Mouse (Mus musculus) telencephalon, adult 2 months (tissue): ENCODE results near the gene Orc5.
"Not testable (repeated sequence)": the region's sequence is repeated elsewhere in the genome, so short reads cannot be mapped to it uniquely, and the experiment has no call there.

Experiments used
- DNase-seq: peaks from one replicate; pipeline ENCODE4 v3.0.0-alpha.2; 2011; ENCODE audit warnings: low read depth, low spot score

Orc5 gene

GRCm38 (mm10) chr5:22536695-22537094 lies 13.5 kb downstream of the Orc5 start:
- no peak for DNase-seq

- no peak for DNase-seq
Measured at GRCm38 (mm10) chr5:22532571-22532970, 17.7 kb downstream of the Orc5 start.

- no peak for DNase-seq
Measured at GRCm38 (mm10) chr5:22522612-22523011, 27.6 kb downstream of the Orc5 start.

GRCm38 (mm10) chr5:22519708-22520107 lies 30.5 kb downstream of the Orc5 start:
- DNase-seq = no peak

GRCm38 (mm10) chr5:22515745-22516144 lies 34.5 kb downstream of the Orc5 start:
- not testable (repeated sequence) for DNase-seq

GRCm38 (mm10) chr5:22514231-22514630 lies 36.0 kb downstream of the Orc5 start:
- DNase-seq = not testable (repeated sequence)

- not testable (repeated sequence) for DNase-seq
Measured at GRCm38 (mm10) chr5:22512579-22512978, 37.6 kb downstream of the Orc5 start.

- DNase-seq = peak; percentile 48
Measured at GRCm38 (mm10) chr5:22511824-22512223, 38.4 kb downstream of the Orc5 start.

- DNase-seq = peak; percentile 27
Measured at GRCm38 (mm10) chr5:22508560-22508959, 41.7 kb downstream of the Orc5 start.

- no peak for DNase-seq
Measured at GRCm38 (mm10) chr5:22499437-22499836, 50.8 kb downstream of the Orc5 start.

GRCm38 (mm10) chr5:22491088-22491487 lies 59.1 kb downstream of the Orc5 start:
- no peak for DNase-seq

GRCm38 (mm10) chr5:22489091-22489490 lies 61.1 kb downstream of the Orc5 start:
- no peak for DNase-seq

- DNase-seq = no peak
Measured at GRCm38 (mm10) chr5:22486601-22487206, 63.5 kb downstream of the Orc5 start.

- no peak for DNase-seq
Measured at GRCm38 (mm10) chr5:22485764-22486163, 64.5 kb downstream of the Orc5 start.

- DNase-seq = no peak
Measured at GRCm38 (mm10) chr5:22482567-22482966, 67.7 kb downstream of the Orc5 start.

GRCm38 (mm10) chr5:22472445-22472844 lies 77.8 kb downstream of the Orc5 start:
- DNase-seq = not testable (repeated sequence)

GRCm38 (mm10) chr5:22471243-22471642 lies 79.0 kb downstream of the Orc5 start:
- DNase-seq = no peak

GRCm38 (mm10) chr5:22452871-22453661 lies 97.2 kb downstream of the Orc5 start:
- DNase-seq = no peak

- DNase-seq = no peak
Measured at GRCm38 (mm10) chr5:22452452-22452851, 97.8 kb downstream of the Orc5 start.

- DNase-seq = no peak
Measured at GRCm38 (mm10) chr5:22451764-22452163, 98.5 kb downstream of the Orc5 start.

GRCm38 (mm10) chr5:22449492-22449891 lies 100.7 kb downstream of the Orc5 start:
- DNase-seq = no peak
